Mouse (Mus musculus) embryonic fibroblast, embryonic 13.5 days (primary cell): ENCODE measurements around the gene Smcr8. TPM values are rescaled to one million over a fixed set of nuclear protein-coding genes. Genes with fewer than 3 reads are reported as not detected.
"Not testable (repeated sequence)": the region's sequence is repeated elsewhere in the genome, so short reads cannot be mapped to it uniquely, and the experiment has no call there.

ENCODE experiments used
- H3K27ac ChIP-seq: 2 replicates; pipeline ENCODE4 v1.5.1; 2012; ENCODE audit warnings: low read length, control low read depth, inconsistent platforms; ENCODE audit not compliant: insufficient read depth
- H3K4me1 ChIP-seq: 2 replicates; pipeline ENCODE4 v1.6.1; 2011; ENCODE audit warnings: low read length; ENCODE audit not compliant: control insufficient read depth, insufficient read depth
- H3K4me3 ChIP-seq: 2 replicates; pipeline ENCODE4 v1.5.1; 2011; ENCODE audit warnings: mild to moderate bottlenecking, control low read depth, low read length; ENCODE audit not compliant: insufficient read depth
- CTCF ChIP-seq: IDR thresholded peaks from 2 replicates; pipeline ENCODE4 v1.5.1; 2011; ENCODE audit warnings: mild to moderate bottlenecking, control low read depth, low read length, moderate library complexity, borderline replicate concordance; ENCODE audit not compliant: insufficient read depth
- POLR2A ChIP-seq: IDR thresholded peaks from 2 replicates; pipeline ENCODE4 v1.6.1; 2011; ENCODE audit warnings: low read depth, mild to moderate bottlenecking, control low read depth, low read length, moderate library complexity
- polyA plus RNA-seq: library from polyadenylated mRNA; stranded (reverse); fragments of >200 nt; gene quantifications from 2 replicates; pipeline ENCODE4 v1.2.4, GENCODE M21; 2011; ENCODE audit warnings: low read depth; ENCODE audit not compliant: missing spikeins, insufficient read length

The Smcr8 gene
- polyA plus RNA-seq, 1 experiment = 21.4 TPM

- Histone ChIP-seq H3K4me3 (no peak overlapping the region), H3K27ac (no peak overlapping the region), H3K4me1 (peaks cover 5% of the 10 kb centered on the region; the same call in 1 of the 2 replicates)
- no peak for TF ChIP-seq CTCF
- no peak for TF ChIP-seq POLR2A
These were observed 31.2 kb downstream of the Smcr8 start for GRCm38 (mm10) chr11:60808286-60809070.

- H3K4me3 ChIP-seq = peak overlapping the region; percentile 51; the same call in 1 of the 2 replicates
- TF ChIP-seq POLR2A (no peak), CTCF (no peak)
These were observed 32.2 kb downstream of the Smcr8 start for GRCm38 (mm10) chr11:60809546-60809945.

GRCm38 (mm10) chr11:60810046-60810965 is 33.0 kb downstream of the Smcr8 start:
- H3K4me1 ChIP-seq = peaks cover 5% of the 10 kb centered on the region; the same call in 1 of the 2 replicates

More at GRCm38 (mm10) chr11:60809546-60809945, 32.2 kb downstream of the Smcr8 start:
- Histone ChIP-seq H3K4me1 (peaks cover 5% of the 10 kb centered on the region; the same call in 1 of the 2 replicates), H3K27ac (no peak overlapping the region)

GRCm38 (mm10) chr11:60811054-60811460 is 33.7 kb downstream of the Smcr8 start:
- TF ChIP-seq POLR2A (0 out of 2 replicates have a peak, but pooled peaks have one; percentile 33), CTCF (no peak)
- Histone ChIP-seq H3K4me3 (peak overlapping the region; percentile 51), H3K27ac (no peak overlapping the region), H3K4me1 (peaks cover 5% of the 10 kb centered on the region; the same call in 1 of the 2 replicates)

More at GRCm38 (mm10) chr11:60810046-60810965, 33.0 kb downstream of the Smcr8 start:
- no peak overlapping the region for H3K27ac ChIP-seq
- no peak for TF ChIP-seq POLR2A
- TF ChIP-seq CTCF = no peak
- peak overlapping the region; percentile 51 for H3K4me3 ChIP-seq

- H3K27ac ChIP-seq, H3K4me1 ChIP-seq: not testable (repeated sequence)
- peak within 1 kb of the TSS; percentile 51 for H3K4me3 ChIP-seq
These were observed 34.3 kb downstream of the Smcr8 start, which contains the start of gene Shmt1 for GRCm38 (mm10) chr11:60811618-60812017. Gene Shmt1, minus strand, starts transcription at chr11:60811718.

- no peaks in the 10 kb centered on the region for H3K4me1 ChIP-seq
These were observed 39.1 kb downstream of the Smcr8 start for GRCm38 (mm10) chr11:60816398-60816797.

GRCm38 (mm10) chr11:60823771-60824170 is 46.4 kb downstream of the Smcr8 start:
- no peak overlapping the region for H3K4me3 ChIP-seq
- no peak overlapping the region for H3K27ac ChIP-seq
- no peaks in the 10 kb centered on the region for H3K4me1 ChIP-seq
- no peak for TF ChIP-seq POLR2A
- no peak for TF ChIP-seq CTCF

More at GRCm38 (mm10) chr11:60816398-60816797, 39.1 kb downstream of the Smcr8 start:
- TF ChIP-seq POLR2A = no peak
- TF ChIP-seq CTCF = no peak
- no peak overlapping the region for H3K27ac ChIP-seq
- H3K4me3 ChIP-seq = no peak overlapping the region

GRCm38 (mm10) chr11:60825191-60825590 is 47.9 kb downstream of the Smcr8 start:
- Histone ChIP-seq H3K4me1 (no peaks in the 10 kb centered on the region), H3K4me3 (no peak overlapping the region), H3K27ac (no peak overlapping the region)
- TF ChIP-seq CTCF (no peak), POLR2A (no peak)

- TF ChIP-seq POLR2A (no peak), CTCF (no peak)
- Histone ChIP-seq H3K4me1 (peaks cover 3% of the 10 kb centered on the region; the same call in 1 of the 2 replicates), H3K27ac (no peak overlapping the region), H3K4me3 (no peak overlapping the region)
These were observed 49.4 kb downstream of the Smcr8 start for GRCm38 (mm10) chr11:60826700-60827099.
